Comparison of ENCODE assay signal across 16 mouse cellular contexts in the genomic region with DNA sequence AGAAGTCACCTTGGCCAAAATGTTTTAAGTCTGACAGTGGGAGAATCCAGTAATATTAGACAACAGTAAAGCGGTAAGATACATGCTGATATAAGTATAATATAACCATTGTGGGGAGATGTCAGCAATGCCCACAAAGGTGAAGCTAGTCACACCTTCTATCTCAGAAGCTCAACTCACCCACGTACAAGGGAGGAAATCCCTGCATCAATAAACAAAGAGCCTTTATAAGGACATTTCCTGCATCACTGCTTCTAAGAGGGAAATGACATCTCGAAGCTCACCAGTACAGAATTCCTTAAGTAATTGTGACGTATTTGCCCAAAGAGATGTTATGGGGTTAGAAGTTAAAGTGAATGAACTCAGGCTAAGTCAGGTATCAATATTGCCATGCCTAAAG.
"Had no signal": no experiment of that assay in that cellular context is flagged by ENCODE, and none has a peak within 500 bp of the region (broad histone marks: within the 10 kb centered on the region; RNA-seq: fewer than 3 reads in every experiment).

No protein-coding gene starts in this region.

- ATAC-seq: intestine, postnatal 0 days; midbrain, embryonic 15.5 days had no signal

- H3K27ac ChIP-seq: kidney, postnatal 0 days; layer of hippocampus, adult 2 months; left cerebral cortex, adult 2 months; liver, embryonic 13.5 days; macrophage; midbrain, embryonic 12.5 days; midbrain, embryonic 15.5 days had no signal

- H3K27me3 ChIP-seq: liver, embryonic 13.5 days; lung, embryonic 15.5 days; midbrain, embryonic 12.5 days; midbrain, embryonic 15.5 days had no signal

- H3K9ac ChIP-seq: liver, embryonic 13.5 days; lung, embryonic 15.5 days; midbrain, embryonic 12.5 days; midbrain, embryonic 15.5 days had no signal

- H3K4me3 ChIP-seq: layer of hippocampus, adult 2 months; left cerebral cortex, adult 2 months; liver, embryonic 13.5 days; lung, embryonic 15.5 days; midbrain, embryonic 12.5 days; midbrain, embryonic 15.5 days had no signal

- H3K9me3 ChIP-seq: liver, embryonic 13.5 days; lung, embryonic 15.5 days; midbrain, embryonic 12.5 days; midbrain, embryonic 15.5 days had no signal

- H3K36me3 ChIP-seq: liver, embryonic 13.5 days; lung, embryonic 15.5 days; midbrain, embryonic 12.5 days; midbrain, embryonic 15.5 days had no signal

- H3K4me1 ChIP-seq: midbrain, embryonic 15.5 days had no signal

- H3K4me2 ChIP-seq: liver, embryonic 13.5 days; lung, embryonic 15.5 days; midbrain, embryonic 12.5 days; midbrain, embryonic 15.5 days had no signal

- DNase-seq: layer of hippocampus, adult 9-11 months; liver, embryonic 13.5 days; lung, postnatal 14 days; right cerebral cortex, adult 18-20 months; right cerebral cortex, postnatal 25 days; spleen, adult 18-20 months; thymus, adult 18-20 months; thymus, postnatal 36 days had no signal
